Mouse (Mus musculus) heart, embryonic 12.5 days (tissue): ENCODE data around the gene Abhd4. TPM values are rescaled to one million over a fixed set of nuclear protein-coding genes. Genes with fewer than 3 reads are reported as not detected.

Source experiments
- ATAC-seq: fragments of 200-750 bp; cut with Nextera tagmentation; 2 replicates; pipeline ENCODE4 v1.8.0; 2017; ENCODE audit warnings: moderate TSS enrichment, moderate library complexity; ENCODE audit not compliant: insufficient number of reproducible peaks, low FRiP score
- H3K27ac ChIP-seq: fragments of 300-500 bp; sonication (generic); 2 replicates; pipeline ENCODE4 v1.5.1; 2016; ENCODE audit warnings: mild to moderate bottlenecking, moderate library complexity; ENCODE audit not compliant: poor library complexity, severe bottlenecking
- H3K27me3 ChIP-seq: fragments of 300-500 bp; sonication (generic); replicated peaks from 2 replicates; pipeline ENCODE4 v1.6.1; 2016; ENCODE audit warnings: mild to moderate bottlenecking, moderate library complexity
- H3K36me3 ChIP-seq: fragments of 300-500 bp; sonication (generic); 2 replicates; pipeline ENCODE4 v1.6.1; 2016; ENCODE audit warnings: mild to moderate bottlenecking, moderate library complexity
- H3K4me1 ChIP-seq: fragments of 300-500 bp; sonication (generic); replicated peaks from 2 replicates; pipeline ENCODE4 v1.6.1; 2016; ENCODE audit warnings: mild to moderate bottlenecking
- H3K4me2 ChIP-seq: fragments of 300-500 bp; sonication (generic); 2 replicates; pipeline ENCODE4 v1.6.1; 2016; ENCODE audit warnings: mild to moderate bottlenecking, moderate library complexity
- H3K4me3 ChIP-seq: fragments of 300-500 bp; sonication (generic); 2 replicates; pipeline ENCODE4 v1.5.1; 2016; ENCODE audit warnings: mild to moderate bottlenecking
- H3K9ac ChIP-seq: fragments of 300-500 bp; sonication (generic); 2 replicates; pipeline ENCODE4 v1.6.1; 2016; ENCODE audit warnings: mild to moderate bottlenecking, moderate library complexity
- H3K9me3 ChIP-seq: fragments of 300-500 bp; sonication (generic); replicated peaks from 2 replicates; pipeline ENCODE4 v1.6.1; 2016; ENCODE audit warnings: mild to moderate bottlenecking, moderate library complexity
- WGBS: fragments of 180-500 bp; shearing (Covaris S2); methylation state at CpG from one replicate; pipeline ENCODE4 v1.1.7; 2016; 5-methylcytosine and 5-hydroxymethylcytosine counted together
- polyA plus RNA-seq: library from polyadenylated mRNA; unstranded; fragments of >200 nt; fragmentation: Nextera tagmentation; extraction: Ambion mirVana; gene quantifications from 2 replicates; pipeline ENCODE4 v1.2.1, GENCODE M21; 2016

Gene Abhd4
- polyA plus RNA-seq, 1 experiment from 2014 or later, result 87.6 TPM

- Histone ChIP-seq H3K9ac (no peak overlapping the region), H3K36me3 (peaks cover 36% of the 10 kb centered on the region), H3K27ac (no peak overlapping the region), H3K4me1 (peaks cover 53% of the 10 kb centered on the region), H3K4me2 (no peak overlapping the region), H3K4me3 (no peak overlapping the region), H3K9me3 (no peaks in the 10 kb centered on the region), H3K27me3 (no peaks in the 10 kb centered on the region)
- 89% methylated on average over 8 of the region's 8 CpGs for WGBS
- no peak for ATAC-seq
Measured at GRCm38 (mm10) chr14:54262622-54263021, 8.6 kb downstream of the Abhd4 start.

DNA sequence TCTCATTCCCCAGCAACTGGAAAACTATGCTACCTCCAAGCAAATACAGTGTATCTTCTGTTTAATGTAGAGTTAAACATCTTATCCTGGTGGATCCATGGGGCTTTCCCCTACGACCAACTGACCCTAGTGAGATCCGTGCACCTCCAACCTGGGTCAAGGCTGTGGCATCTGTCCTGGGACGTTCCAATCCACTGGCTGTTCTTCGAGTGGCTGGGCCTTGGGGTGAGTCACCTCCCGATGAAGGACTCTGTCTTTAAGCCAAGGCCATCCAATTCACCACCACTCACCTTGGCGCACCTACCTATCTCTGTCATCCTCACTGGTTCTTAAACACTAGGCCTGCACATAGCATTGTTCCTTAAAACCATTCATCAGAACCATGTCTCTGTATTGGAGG lies 9.1 kb downstream of the Abhd4 start:
- WGBS, result 92% methylated on average over 6 of the region's 6 CpGs
- Histone ChIP-seq H3K27me3 (no peaks in the 10 kb centered on the region), H3K36me3 (peaks cover 41% of the 10 kb centered on the region), H3K9me3 (no peaks in the 10 kb centered on the region), H3K27ac (no peak overlapping the region), H3K9ac (no peak overlapping the region), H3K4me1 (peaks cover 50% of the 10 kb centered on the region), H3K4me2 (no peak overlapping the region), H3K4me3 (no peak overlapping the region)
- no peak for ATAC-seq

- 60% methylated on average over 7 of the region's 7 CpGs for WGBS
- no peak overlapping the region for H3K9ac ChIP-seq
- H3K4me2 ChIP-seq, result no peak overlapping the region
- H3K27me3 ChIP-seq, result no peaks in the 10 kb centered on the region
- H3K36me3 ChIP-seq, result peaks cover 52% of the 10 kb centered on the region
- no peak for ATAC-seq
- no peak overlapping the region for H3K4me3 ChIP-seq
- H3K9me3 ChIP-seq, result no peaks in the 10 kb centered on the region
- peaks cover 43% of the 10 kb centered on the region for H3K4me1 ChIP-seq
- H3K27ac ChIP-seq, result peak overlapping the region; percentile 75
Measured at GRCm38 (mm10) chr14:54264231-54264630, 10.2 kb downstream of the Abhd4 start.

GRCm38 (mm10) chr14:54265093-54265492 lies 11.1 kb downstream of the Abhd4 start:
- Histone ChIP-seq H3K27me3 (no peaks in the 10 kb centered on the region), H3K36me3 (peaks cover 59% of the 10 kb centered on the region), H3K9ac (no peak overlapping the region), H3K9me3 (no peaks in the 10 kb centered on the region), H3K4me3 (peak overlapping the region; percentile 20), H3K4me2 (peak overlapping the region; percentile 45), H3K4me1 (peaks cover 36% of the 10 kb centered on the region), H3K27ac (peak overlapping the region; percentile 75)
- no peak; the same call in 1 of the 2 replicates for ATAC-seq
- 53% methylated on average over 10 of the region's 10 CpGs for WGBS

DNA sequence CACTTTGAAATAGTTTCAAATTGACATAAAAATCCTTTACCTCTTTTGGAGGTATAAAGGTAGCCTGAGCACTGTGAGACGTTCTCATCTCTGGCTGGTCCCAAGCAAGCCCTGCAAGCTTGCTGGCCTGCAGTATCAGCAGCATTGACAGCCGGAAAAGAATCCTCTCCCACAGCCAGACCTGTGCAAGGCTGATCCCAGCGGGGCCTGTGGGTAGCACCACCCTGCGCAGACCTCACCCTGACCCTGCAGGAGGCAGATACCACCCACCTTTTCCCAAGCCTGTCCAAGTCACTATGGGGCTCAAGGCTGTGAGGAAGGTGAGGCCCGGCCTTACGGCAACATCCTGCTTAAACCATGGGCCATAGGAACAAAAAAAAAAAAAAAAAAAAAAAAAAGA lies 12.0 kb downstream of the Abhd4 start:
- peaks cover 27% of the 10 kb centered on the region for H3K4me1 ChIP-seq
- H3K4me2 ChIP-seq, result no peak overlapping the region
- H3K27me3 ChIP-seq, result no peaks in the 10 kb centered on the region
- H3K36me3 ChIP-seq, result peaks cover 59% of the 10 kb centered on the region
- no peak overlapping the region for H3K27ac ChIP-seq
- H3K9me3 ChIP-seq, result no peaks in the 10 kb centered on the region
- H3K4me3 ChIP-seq, result no peak overlapping the region
- no peak overlapping the region for H3K9ac ChIP-seq
- WGBS, result 72% methylated on average over 6 of the region's 6 CpGs
- ATAC-seq, result no peak

DNA sequence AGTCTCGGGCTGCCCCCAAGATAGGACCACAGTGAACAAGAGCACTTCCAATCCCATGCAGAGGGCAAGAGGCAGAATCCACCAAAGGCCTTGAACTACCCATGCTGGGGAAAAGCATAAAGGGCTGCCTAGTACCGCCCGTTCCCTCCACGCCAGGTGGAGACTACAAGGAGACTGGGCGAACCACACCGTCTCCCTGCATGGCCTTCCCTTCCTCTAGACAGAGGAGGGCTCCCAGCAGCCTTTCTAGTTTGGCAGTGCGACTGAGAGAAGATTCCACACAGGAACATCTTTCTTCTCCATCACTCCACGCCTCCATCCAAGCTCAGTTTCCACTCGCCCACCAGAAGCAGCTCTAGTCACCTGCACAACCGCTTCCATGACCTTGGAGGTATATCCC lies 14.0 kb downstream of the Abhd4 start:
- no peaks in the 10 kb centered on the region for H3K9me3 ChIP-seq
- H3K27me3 ChIP-seq, result no peaks in the 10 kb centered on the region
- peaks cover 21% of the 10 kb centered on the region for H3K4me1 ChIP-seq
- H3K36me3 ChIP-seq, result peaks cover 49% of the 10 kb centered on the region
- H3K27ac ChIP-seq, result no peak overlapping the region
- no peak overlapping the region for H3K9ac ChIP-seq
- 90% methylated on average over 10 of the region's 10 CpGs for WGBS
- ATAC-seq, result no peak
- no peak overlapping the region for H3K4me2 ChIP-seq
- no peak overlapping the region for H3K4me3 ChIP-seq

- H3K27ac ChIP-seq, result no peak overlapping the region
- peaks cover 16% of the 10 kb centered on the region for H3K4me1 ChIP-seq
- WGBS, result 88% methylated on average over 3 of the region's 3 CpGs
- no peak for ATAC-seq
- no peaks in the 10 kb centered on the region for H3K27me3 ChIP-seq
- H3K4me3 ChIP-seq, result no peak overlapping the region
- no peak overlapping the region for H3K9ac ChIP-seq
- peaks cover 36% of the 10 kb centered on the region for H3K36me3 ChIP-seq
- no peak overlapping the region for H3K4me2 ChIP-seq
- no peaks in the 10 kb centered on the region for H3K9me3 ChIP-seq
Measured at GRCm38 (mm10) chr14:54269566-54269965, 15.6 kb downstream of the Abhd4 start.

DNA sequence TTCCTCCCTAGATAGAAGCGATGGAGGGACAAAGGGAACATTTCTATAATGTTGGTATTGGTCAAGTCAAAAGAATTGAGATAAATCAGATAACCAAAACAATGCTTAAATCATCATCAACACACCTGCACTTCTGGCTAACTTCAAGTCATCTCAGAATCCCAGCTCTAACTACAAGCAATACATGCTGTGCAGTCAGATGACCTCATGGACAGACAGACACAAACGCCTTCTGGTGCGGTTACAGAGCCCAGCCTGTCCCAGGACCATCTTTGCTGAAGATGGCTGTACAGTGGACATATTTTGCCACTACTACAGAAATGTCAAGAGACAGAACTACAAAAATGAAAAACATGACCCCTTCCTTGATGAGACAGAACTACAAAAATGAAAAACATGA lies 16.4 kb downstream of the Abhd4 start:
- ATAC-seq, result no peak
- Histone ChIP-seq H3K4me1 (peaks cover 8% of the 10 kb centered on the region), H3K9me3 (no peaks in the 10 kb centered on the region), H3K27me3 (no peaks in the 10 kb centered on the region), H3K4me3 (no peak overlapping the region), H3K4me2 (no peak overlapping the region), H3K27ac (no peak overlapping the region), H3K36me3 (peaks cover 36% of the 10 kb centered on the region), H3K9ac (no peak overlapping the region)
- WGBS, result 80% methylated on average over 3 of the region's 3 CpGs

DNA sequence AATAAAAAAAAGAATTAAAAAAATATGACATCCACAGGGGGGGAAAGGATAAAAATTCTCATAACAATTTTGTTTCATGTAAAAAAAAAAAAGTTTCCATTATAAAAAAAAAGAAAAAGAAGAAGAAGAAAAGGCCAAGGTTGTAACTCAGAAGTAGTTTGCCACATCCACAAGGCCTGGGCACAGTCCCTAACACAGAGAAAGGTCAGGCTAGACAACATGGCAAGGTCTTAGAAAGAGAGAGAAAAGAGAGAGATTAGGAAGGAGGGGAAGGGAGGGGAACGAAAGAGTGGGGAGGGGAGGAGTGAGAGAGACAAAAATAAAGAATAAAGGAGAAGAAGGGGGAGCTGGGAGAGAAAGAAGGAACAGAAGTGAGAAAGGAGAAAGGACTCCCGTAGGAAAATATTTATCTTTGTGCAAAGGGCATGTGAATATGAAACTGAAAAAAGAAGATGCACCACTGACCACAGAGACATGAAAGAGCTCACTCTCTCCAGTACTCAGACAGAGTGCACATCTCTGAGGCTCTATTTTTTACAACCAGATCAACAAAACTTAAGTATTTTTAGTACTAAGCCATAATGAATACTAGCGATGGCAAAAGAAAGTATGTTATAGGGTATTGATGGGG lies 18.1 kb downstream of the Abhd4 start:
- peaks cover 28% of the 10 kb centered on the region for H3K36me3 ChIP-seq
- no peaks in the 10 kb centered on the region for H3K4me1 ChIP-seq
- no peaks in the 10 kb centered on the region for H3K9me3 ChIP-seq
- H3K9ac ChIP-seq, result no peak overlapping the region
- no peaks in the 10 kb centered on the region for H3K27me3 ChIP-seq
- H3K4me2 ChIP-seq, result no peak overlapping the region
- 78% methylated on average over 3 of the region's 3 CpGs for WGBS
- H3K4me3 ChIP-seq, result no peak overlapping the region
- ATAC-seq, result no peak
- no peak overlapping the region for H3K27ac ChIP-seq

DNA sequence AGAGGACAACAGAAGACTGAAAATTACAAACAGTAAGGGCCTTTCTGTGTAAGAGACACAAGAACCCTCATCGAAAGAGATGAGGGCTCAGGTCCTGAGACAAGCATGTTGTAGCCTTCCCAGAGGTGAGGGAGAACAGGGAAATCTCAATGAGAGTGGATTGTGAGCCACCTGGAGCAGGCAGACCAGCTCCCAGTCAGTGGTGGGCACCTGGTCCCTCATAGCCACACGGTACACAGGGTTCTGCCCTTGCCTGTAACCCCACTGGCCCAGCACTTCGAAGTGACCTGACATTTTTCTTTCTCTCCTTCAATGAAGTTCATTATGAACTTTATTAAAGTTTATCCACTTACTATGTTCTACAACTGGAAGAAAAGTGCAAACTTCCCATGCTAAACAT lies 18.7 kb downstream of the Abhd4 start:
- H3K27me3 ChIP-seq, result no peaks in the 10 kb centered on the region
- H3K4me1 ChIP-seq, result no peaks in the 10 kb centered on the region
- H3K27ac ChIP-seq, result no peak overlapping the region

DNA sequence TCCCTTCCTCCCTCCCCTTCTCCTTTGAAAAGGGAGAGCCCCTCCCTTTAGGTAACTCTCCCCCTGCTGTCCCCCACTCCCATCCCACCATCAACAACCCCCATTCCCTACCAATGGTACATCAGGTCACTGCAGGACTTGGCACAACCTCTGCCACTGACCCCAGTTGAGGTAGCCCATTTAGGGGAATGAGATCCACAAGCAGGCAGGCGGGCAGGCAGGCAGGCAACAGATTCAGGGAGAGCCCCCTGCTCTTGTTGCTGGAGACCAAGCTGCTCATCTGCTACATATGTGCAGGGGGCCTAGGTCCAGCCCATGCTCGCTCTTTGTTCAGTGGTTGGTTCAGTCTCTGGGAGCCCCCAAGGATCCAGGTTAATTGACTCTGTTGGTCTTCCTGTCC lies 22.5 kb downstream of the Abhd4 start:
- Histone ChIP-seq H3K4me1 (no peaks in the 10 kb centered on the region), H3K36me3 (no peaks in the 10 kb centered on the region), H3K9me3 (no peaks in the 10 kb centered on the region), H3K4me3 (no peak overlapping the region), H3K27ac (no peak overlapping the region), H3K9ac (no peak overlapping the region), H3K27me3 (no peaks in the 10 kb centered on the region), H3K4me2 (no peak overlapping the region)
- no peak for ATAC-seq
- 79% methylated on average over 2 of the region's 2 CpGs for WGBS

More for the DNA sequence above, 18.7 kb downstream of the Abhd4 start:
- Histone ChIP-seq H3K4me2 (no peak overlapping the region), H3K36me3 (peaks cover 22% of the 10 kb centered on the region), H3K9me3 (no peaks in the 10 kb centered on the region), H3K4me3 (no peak overlapping the region), H3K9ac (no peak overlapping the region)
- 83% methylated on average over 3 of the region's 3 CpGs for WGBS
- ATAC-seq, result no peak

- Histone ChIP-seq H3K9ac (no peak within 1 kb of the TSS), H3K27me3 (peaks cover 4% of the 10 kb centered on the region; the same call in 1 of the 2 replicates), H3K4me2 (no peak within 1 kb of the TSS), H3K36me3 (no peaks in the 10 kb centered on the region), H3K4me1 (no peaks in the 10 kb centered on the region), H3K27ac (no peak within 1 kb of the TSS), H3K9me3 (peaks cover 4% of the 10 kb centered on the region), H3K4me3 (no peak within 1 kb of the TSS)
- no peak for ATAC-seq
- 68% methylated on average over 1 of the region's 1 CpGs for WGBS
Measured at GRCm38 (mm10) chr14:54284839-54285238, 30.9 kb downstream of the Abhd4 start, which contains the start of gene Olfr49. Olfr49 (minus strand) TSS chr14:54284939.
